Mouse (Mus musculus) urinary bladder, postnatal 36 days (tissue): ENCODE results near the gene Ctc1.

Experiments used
- DNase-seq, 2 experiments: peaks; one replicate each; pipeline ENCODE4 v3.0.0; 2022; ENCODE audit warnings: low spot score in 2 of 2, mixed read lengths in 1 of 2

Ctc1 gene

GRCm38 (mm10) chr11:69047592-69047991 lies 31.9 kb downstream of the Ctc1 start:
- no peak for DNase-seq

DNA sequence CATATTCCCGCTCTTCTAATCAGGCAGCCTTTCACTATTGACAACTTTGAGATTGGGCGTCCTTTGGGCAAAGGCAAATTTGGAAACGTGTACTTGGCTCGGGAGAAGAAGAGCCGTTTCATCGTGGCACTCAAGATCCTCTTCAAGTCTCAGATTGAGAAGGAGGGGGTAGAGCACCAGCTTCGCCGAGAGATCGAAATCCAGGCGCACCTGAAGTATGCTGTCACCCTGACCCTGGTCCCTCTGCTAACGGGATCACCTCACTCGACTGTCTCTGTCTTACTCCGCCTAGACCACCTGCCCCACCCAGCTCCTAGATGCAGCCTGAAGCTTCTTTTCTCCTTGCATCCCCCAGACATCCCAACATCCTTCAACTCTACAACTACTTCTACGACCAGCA lies 32.4 kb downstream of the Ctc1 start:
- no peak for DNase-seq

- DNase-seq: no peak
Measured at GRCm38 (mm10) chr11:69050748-69051147, 35.0 kb downstream of the Ctc1 start.

- no peak for DNase-seq
Measured at GRCm38 (mm10) chr11:69051771-69052170, 36.1 kb downstream of the Ctc1 start.

DNA sequence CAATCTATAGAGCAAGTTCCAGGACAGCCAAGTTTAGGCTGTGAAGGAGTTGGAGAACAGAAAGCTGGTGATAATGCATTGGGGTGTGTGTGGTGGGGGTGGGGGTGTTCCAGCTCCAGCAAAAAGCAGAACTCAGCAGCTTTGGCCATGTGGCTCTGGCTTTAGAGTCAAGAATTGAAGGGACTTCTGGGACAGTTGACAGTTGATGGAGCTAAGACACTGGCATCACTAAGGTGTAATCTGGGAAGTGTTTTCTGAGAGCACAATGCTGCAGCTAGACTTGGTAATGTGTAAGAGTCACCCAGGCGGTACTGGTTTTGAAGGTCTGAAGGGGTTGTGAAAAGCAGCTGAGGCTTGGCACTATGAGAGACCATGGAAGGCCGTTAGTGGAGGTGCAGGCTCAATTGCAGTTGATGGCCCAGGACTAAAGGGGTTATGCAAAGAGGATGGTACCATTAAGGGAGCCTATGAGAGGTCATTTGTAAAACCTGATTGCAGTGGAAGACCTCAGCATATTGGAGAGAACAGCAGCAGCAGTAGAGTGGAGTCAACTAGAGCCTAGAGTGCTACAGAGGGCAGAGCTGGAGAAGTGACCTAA lies 37.2 kb downstream of the Ctc1 start:
- DNase-seq: no peak

- DNase-seq: no peak
Measured at GRCm38 (mm10) chr11:69053848-69054247, 38.1 kb downstream of the Ctc1 start.

- no peak for DNase-seq
Measured at GRCm38 (mm10) chr11:69058265-69058664, 42.6 kb downstream of the Ctc1 start.

GRCm38 (mm10) chr11:69058729-69059356 lies 43.1 kb downstream of the Ctc1 start:
- no peak for DNase-seq

DNA sequence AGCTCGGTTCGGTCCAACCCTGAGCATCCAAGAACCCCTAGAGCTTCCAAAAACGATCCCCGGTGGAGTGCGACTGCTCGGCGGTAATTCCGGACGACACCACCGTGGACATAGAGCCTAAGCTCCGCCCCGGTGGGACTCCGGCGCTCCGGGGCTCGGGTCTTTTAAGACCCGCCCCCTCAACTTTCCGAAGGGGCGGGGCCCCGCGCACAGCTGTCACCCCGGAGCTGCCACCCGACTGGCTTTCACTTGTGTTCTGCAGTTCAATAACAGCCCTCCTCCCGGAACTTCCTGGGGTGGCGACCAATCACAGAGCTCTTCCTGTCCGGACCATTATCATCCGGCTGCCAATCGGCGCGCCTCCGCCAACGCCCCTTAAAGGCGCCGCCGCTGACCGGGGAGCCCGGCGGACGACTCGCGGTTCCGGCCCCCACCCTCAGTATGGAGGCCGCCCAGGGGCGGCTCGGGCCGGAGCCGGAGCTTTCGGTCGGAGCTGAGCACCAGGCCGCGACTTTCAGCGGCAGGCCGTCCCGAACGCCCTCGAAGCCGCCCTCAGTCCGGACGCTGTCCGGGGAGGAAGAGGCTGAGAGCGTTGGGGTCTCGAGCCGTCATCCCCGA lies 43.8 kb downstream of the Ctc1 start, which contains the start of gene Borcs6:
TSS of gene Borcs6 (plus strand) at position 361 of the 618 bp plus-strand sequence.
- peak; percentile 88 to 94 for DNase-seq

- no peak for DNase-seq
Measured at GRCm38 (mm10) chr11:69059975-69060411, 44.3 kb downstream of the Ctc1 start.

DNA sequence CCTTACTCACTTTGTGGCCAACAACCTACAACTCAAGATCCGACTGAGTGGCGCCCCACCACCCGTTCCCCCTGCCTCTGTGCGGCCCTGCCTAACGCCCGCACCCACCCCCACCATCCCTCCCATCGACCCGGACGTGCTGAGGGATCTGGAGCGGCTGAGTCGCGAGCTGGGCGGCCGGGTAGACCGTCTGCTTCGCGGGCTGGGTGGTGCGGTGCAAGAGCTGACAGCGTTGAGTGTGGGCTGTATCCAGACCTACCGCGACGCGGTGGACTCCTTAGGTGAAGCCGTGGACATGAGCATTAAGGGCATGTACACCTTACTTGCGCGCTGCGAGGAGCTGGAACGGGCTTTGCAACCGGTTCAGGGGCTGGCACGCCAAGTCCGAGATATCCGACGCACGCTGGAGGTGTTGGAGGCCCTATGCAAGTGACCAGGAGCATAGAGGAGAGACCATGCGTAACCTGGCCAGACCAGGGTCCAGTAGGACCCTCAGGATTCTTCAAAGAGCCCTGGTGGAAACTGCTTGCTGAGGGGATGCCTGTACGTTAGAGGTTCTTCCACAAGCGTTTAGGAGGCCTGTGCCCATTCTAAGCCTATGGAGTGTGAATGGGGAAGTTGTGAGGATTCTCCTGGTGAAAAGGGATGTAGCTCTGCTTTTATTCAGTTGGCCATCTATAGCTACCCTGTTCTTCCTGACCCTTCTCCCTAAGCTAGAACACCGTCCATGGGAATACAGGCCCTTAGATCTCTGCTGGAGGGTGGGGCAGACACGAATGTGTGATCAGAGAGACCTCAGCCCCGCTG lies 44.9 kb downstream of the Ctc1 start:
- peak in 1 of 2 experiments; percentile 32 for DNase-seq

DNA sequence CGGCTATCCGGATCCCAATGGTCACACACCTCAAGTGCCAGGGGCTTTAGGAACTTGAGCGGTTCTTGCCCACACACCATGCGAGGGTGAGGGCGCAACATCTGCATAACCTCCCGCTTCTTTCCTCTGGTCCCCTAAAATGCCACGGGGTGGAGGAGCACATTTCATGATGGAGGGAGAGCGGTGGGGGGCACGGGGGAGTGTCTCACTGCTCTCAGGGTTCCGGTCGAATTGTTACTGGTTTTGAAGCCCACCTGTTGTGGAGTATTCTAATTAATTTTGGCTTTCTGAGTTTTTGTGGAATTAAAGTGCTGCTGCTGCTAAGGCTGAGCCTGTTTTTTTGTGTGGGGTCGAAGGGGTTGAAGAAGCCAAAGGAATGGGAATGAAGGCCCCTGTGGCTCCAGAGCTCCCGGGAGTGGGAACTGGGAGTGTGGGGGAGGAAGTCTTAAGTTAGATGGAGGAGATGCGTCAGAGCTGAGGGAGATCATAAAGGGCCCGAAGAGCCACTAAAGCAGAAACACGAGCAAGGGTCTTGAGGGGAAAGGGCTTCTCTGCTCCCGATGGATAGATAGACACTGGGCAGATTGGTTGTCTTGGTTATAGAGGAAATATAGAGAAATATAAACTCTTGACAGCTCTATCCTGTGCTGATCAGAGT lies 45.7 kb downstream of the Ctc1 start:
- no peak for DNase-seq

DNA sequence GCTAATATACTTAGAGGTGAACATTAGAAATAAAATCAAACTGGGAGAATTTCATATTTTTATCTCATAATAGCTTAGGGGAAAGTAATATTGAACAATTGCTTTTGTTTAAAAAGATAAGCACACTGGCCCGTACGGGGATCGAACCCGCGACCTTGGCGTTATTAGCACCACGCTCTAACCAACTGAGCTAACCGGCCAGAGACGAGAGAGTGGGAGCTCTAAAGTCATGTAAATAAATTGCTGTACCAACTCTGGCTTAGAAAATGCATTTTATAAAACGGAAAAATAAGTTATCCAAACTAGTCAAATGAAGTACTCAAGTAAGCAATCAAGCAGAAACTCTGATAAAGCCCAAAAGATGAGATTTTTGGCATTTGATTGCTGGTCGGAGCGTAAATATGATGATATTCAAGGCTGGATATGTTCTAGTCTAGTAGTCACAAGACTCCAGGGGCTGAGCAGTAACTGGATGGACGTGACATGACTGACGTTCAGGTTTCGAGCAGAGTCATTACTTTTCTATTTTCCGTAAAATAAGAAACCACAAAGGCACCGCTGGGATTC lies 46.6 kb downstream of the Ctc1 start:
- DNase-seq: peak; percentile 60 to 76

- DNase-seq: peak; percentile 97 to 98
Measured at GRCm38 (mm10) chr11:69062761-69063224, 47.1 kb downstream of the Ctc1 start.

DNA sequence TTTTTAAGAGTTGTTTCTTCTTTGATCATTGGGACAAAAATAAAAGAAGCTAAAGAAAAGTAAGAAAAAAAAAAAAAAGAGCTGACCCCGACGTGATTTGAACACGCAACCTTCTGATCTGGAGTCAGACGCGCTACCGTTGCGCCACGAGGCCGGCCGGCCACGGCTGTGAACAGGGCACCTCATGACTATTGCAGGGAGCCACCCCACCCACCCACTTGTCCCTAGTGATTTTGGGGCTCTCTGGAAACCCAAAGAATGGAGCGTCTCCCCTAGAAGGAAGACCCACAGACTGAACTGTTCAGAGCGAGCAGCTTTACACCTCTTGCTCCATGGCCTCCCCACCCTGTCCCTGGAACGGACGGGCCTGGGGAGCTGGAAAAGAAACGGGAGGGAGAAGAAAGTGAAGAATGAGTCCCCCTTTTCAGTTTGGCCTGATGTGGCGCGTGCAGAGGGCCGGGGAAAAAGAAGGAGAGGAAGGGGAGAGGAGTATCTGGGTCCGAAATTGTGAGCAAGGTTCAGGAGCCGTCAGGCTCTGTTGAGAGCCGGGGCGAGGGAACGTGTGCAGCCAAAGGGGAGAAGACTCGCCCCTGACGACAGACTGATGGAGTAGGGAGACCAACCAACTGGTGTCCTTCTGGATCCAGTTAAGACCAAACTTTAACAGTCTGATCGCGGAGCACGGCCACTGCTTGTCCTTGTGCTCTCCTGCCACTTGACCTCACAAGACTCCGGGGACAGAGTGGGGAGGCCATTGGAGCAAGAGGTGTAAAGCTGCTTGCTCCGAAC lies 47.9 kb downstream of the Ctc1 start:
- peak; percentile 70 to 84 for DNase-seq

DNA sequence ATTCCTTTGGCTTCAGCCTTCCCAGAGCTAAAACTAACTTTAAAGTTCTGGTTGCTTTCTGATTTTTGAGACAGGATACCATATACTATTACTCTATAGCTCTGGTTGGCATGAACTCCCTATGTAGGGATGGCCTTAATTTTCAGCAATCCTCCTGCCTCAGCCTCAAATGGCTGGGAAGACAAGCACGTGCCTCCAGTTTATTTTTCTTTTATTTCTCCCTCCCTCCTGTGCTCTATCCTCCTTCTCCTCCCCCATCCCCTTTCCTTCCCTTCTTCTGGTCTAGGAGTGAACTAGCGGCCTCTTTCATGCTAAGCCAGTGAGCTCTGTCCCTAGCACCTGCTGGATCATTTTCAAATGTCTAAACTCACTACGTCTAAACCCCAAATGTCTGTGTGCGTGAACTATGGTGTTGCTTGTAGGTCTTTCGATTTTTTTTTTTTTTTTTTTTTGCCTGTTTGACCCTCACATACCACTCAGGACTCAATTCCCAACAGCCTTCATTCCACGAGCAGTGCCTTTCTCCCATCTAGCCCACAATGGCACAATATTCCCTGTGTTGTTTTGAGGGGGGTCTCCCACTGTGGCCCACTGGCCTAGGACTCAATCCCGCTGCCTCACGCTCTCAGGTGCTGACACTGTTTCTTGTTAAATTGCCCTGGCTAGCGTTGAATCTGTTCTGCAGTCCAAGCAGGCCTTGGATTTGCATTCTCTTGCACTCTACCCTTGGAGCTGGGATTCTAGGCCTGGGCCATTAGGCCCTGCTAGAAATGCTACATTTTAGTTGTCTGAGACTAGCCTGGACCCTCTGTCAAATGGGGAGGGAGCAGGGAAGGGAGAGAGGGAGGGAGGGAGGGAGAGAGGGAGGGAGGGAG lies 48.8 kb downstream of the Ctc1 start:
- no peak for DNase-seq

- no peak for DNase-seq
Measured at GRCm38 (mm10) chr11:69065394-69065925, 49.7 kb downstream of the Ctc1 start.

DNA sequence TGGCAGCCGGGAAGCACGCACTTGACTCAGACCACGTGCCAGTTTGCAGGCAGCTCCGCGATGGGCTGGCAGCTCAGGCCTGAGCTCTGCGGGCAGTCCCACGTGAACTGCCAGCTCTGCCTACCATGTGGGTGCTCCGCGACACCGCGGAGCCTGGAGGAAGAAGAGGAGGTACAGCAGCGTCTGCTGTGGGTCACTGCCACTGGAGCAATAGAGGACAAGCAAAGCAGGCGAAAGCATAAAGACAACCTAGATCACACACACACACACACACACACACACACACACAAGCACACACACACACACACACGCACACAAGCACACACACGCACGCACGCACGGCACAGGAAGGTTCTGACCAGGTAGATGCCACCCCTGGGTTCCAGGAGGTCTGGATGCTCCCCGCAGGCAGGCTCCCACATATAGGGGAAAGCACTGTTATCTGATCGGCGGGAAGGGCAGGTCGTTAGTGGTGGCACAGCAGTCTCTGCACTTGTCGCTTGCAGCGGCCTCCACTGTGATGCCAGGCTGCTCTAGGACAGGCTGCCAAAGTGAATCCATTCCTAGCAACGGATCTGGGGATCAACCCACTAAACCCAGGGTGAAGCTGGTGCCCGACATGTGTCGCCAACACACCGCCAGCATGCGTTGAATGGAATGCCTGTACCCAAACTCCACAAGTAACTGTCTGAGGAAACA lies 50.6 kb downstream of the Ctc1 start:
- no peak for DNase-seq

DNA sequence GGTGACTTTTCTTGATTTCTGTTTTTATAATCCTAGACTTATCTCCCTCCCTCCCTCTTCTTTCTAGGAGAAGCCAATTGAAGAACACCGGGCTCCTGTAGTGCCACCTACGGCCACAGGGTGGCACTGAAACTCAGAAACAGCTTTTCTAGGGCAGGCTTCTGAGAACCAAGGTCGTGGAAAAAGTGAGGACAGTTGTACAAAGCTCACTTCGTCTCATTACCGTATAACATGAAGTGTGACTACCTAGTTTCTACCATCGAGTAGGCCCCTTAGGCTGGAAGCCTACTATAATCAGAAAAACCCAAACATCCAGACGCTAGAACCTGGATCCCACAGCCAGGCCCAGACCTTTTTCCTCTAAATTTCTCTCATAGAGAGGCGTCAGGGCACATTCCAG lies 51.2 kb downstream of the Ctc1 start:
- DNase-seq: peak; percentile 83 to 88
